Mouse (Mus musculus): ENCODE results near the gene Gk.

- TF ChIP-seq CTCF (conservative IDR thresholded peaks at IDR 0.05; ENCODE audit: insufficient read depth, insufficient read length, low read depth, low read length) (no peak), POLR2A (IDR thresholded peaks at IDR 0.05; ENCODE audit: low read depth, low read length) (no peak)
Measured at GRCm38 (mm10) chrX:85770747-85771146, 5.9 kb downstream of the Gk start.
